Mouse (Mus musculus): ENCODE measurements around the gene Rd3l.
"Not testable (repeated sequence)": the region's sequence is repeated elsewhere in the genome, so short reads cannot be mapped to it uniquely, and the experiment has no call there.

Gene Rd3l

DNA sequence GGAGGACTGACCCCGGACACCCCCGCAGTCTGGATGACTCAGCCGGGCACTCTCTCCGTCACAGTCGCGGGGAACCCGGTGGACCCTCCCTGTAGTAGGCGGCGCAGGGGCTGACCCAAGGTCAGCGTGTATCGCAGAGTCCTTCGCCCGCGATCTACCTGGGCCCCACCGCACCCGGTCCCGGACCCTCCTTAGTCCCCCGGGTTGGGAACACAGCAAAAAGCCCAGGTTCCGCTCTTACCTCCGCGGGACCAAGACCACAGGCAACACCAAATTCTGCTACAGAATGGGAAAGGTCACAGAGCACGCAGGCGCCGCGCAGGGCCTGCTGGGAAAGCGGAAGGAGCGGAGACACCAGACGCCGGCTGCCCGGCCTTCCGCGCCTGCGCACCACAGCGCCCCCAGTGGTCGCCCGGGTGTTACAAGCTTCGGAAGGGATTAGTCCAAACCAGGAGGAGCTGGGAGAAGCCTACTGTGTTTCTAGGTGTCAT lies 14.4 kb downstream of the Rd3l start, which contains the start of gene Atp5mpl:
Atp5mpl (minus strand) TSS at position 295 of the 491 bp plus-strand sequence.
- intact Hi-C loops (cut with DNase I) = no loop called here

GRCm38 (mm10) chr12:111963339-111963738 lies 17.8 kb downstream of the Rd3l start:
- intact Hi-C loops (cut with DNase I) = no loop called here

DNA sequence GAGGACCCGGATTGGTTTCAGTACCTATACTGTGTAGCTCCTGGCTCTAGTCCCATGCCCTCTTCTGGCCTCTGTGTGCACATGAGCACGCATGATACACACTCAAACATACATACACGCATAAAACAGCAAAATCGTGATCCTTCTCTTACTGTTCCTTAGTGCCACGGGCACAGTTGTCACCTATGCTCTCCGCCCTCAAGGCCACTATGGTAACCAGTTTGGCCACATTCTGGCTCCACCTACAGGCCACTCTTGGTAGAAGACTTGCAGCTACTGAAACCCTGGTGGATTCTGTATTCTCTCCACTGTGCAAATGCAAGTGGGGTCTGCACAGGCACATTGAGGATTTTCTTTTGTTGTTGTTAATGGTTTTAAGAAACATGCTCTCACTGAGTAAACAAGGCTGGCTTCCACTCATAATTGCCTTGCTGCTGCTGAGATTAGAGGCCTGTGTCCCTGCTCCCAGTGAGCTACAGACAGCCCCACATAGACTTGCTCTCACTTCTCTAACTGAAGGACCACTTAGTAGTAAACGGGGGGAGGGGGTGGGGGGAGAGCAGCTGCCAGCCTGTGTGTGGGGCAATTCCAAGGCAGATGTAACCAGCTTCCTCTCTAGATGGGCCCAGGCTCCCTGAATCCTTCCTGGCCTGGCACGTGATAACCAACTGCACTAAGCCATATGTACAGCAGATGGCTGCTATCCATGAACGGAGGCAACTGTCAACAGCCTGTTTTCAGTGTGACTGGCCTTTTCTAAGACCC lies 22.8 kb downstream of the Rd3l start:
- intact Hi-C loops (cut with DNase I) = no loop called here

- intact Hi-C loops (cut with DNase I) = no loop called here
Measured at GRCm38 (mm10) chr12:111956173-111956572, 24.9 kb downstream of the Rd3l start.

GRCm38 (mm10) chr12:111951701-111952100 lies 29.4 kb downstream of the Rd3l start:
- intact Hi-C loops (cut with DNase I) = no loop called here

GRCm38 (mm10) chr12:111950486-111950885 lies 30.6 kb downstream of the Rd3l start:
- intact Hi-C loops (cut with DNase I) = no loop called here

DNA sequence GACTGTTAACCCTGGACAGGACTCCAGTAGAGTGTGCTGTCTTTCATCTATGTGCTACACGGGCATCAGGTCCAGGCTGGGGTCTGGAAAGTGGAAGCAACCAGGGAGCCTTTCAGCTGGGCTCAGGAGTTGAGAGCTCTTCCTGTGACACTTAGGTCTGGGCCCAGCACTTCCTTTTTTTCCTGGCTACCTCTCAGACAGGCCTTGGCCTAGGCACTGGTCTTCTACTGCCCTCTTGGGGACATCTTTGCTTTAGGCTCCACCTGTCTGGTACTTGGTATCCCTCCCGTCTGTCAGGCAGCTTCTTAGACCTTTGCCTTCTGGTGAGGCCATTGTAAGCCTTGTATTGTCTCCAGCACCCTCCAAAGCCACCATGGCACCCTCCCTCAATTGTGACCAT lies 34.4 kb downstream of the Rd3l start:
- intact Hi-C loops (cut with DNase I) = loop anchor here (2.0 to 5.0 kb wide), 2 partner anchors 70 to 279 kb away; no protein-coding TSS in a partner anchor

DNA sequence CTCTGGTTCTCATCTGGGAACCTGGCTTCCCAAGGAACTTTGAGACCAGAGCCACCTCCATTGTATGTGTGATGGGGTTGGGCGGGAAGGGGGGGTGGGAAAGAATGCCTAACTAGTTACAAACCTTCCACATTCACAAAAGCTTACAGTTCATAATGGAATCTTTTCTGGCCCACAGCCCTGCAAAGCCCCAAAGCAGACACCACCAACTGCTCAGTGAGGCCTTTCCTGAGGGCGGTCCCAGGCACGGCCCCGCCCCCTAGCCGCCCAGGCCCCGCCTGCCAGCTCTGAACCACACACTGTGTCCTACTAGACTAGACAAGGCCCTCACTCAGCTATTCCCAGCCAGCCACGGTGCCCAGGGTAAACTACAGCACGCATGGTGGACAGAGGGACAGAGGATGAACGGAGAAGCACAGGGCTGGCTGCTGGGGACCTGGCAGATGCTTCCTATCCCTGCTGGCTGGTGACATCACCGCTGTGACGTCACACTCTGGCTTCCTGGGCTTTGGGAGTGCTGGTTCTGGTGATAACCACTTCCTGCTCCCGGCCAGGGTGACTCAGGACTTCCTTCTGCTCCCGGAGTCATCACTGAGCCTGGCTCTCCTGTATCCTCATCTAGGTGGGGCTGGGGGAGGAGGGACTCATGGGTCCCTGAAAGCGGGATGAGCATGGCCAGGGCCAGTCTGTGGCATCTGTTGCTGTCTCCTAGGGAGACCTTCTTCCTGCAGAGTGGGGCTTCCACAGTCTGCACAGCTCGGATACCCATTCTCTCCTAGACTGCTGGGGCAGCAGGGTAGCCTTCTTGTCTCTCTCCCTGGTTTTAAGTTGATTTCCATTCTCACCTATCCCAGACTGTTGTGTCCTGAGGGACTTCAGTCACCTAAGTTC lies 35.1 kb downstream of the Rd3l start:
- intact Hi-C loops (cut with DNase I) = loop anchor here (2.0 to 5.0 kb wide), 2 partner anchors 69 to 279 kb away; no protein-coding TSS in a partner anchor

GRCm38 (mm10) chr12:111945115-111945514 lies 36.0 kb downstream of the Rd3l start:
- intact Hi-C loops (cut with DNase I) = loop anchor here (5.0 kb wide), 1 partner anchor 278 kb away; no protein-coding TSS in a partner anchor

DNA sequence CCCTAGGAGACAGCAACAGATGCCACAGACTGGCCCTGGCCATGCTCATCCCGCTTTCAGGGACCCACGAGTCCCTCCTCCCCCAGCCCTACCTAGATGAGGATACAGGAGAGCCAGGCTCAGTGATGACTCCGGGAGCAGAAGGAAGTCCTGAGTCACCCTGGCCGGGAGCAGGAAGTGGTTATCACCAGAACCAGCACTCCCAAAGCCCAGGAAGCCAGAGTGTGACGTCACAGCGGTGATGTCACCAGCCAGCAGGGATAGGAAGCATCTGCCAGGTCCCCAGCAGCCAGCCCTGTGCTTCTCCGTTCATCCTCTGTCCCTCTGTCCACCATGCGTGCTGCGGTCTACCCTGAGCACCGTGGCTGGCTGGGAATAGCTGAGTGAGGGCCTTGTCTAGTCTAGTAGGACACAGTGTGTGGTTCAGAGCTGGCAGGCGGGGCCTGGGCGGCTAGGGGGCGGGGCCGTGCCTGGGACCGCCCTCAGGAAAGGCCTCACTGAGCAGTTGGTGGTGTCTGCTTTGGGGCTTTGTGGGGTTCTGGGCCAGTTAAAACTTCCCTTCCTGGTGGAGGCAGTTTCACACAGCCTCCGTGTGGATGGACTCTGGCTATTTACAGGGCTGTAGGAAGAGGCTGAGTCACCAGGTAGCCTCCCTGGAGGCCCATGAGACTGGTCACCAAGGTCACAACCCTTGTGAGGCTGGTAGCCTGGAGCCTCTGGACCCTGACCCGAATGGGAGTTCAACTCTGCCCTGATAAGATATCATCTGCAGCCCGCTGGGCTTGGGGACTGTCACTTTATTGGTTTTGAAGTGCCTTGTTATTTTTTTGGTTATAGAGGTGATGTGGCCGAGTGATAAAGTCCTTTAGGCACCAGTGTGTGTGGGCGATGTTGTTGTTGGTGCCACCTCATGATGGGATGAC lies 36.8 kb downstream of the Rd3l start:
- intact Hi-C loops (cut with DNase I) = not testable (repeated sequence)

- intact Hi-C loops (cut with DNase I) = no loop called here
Measured at GRCm38 (mm10) chr12:111943421-111944064, 37.6 kb downstream of the Rd3l start.

DNA sequence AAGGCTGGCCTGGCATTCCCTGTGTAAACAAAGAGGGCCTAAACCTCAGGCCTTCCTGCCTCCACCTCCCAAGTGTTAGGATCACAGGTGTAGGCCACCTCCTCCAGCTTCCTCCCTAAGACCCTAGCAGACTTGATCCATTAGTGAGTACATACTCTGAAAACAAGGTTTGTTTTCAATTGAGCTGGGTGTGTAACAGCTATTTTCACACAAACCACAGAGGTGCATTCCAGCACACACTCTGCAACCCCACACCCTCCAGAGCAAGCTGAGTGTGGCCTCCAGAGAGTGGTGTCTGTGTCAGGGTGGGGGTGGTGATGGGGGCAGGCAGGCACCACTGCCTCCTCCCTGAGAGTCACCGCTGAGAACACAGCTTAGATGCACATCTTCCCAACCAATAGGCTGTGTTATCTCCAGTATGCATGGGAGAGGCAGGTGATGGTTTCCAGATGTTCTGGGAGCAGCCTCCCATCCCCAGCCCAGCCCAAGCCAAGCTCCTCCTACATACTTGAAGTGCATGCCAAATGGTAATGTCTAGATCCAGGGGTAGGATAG lies 42.4 kb downstream of the Rd3l start:
- intact Hi-C loops (cut with DNase I) = no loop called here

GRCm38 (mm10) chr12:111936706-111937550 lies 44.2 kb downstream of the Rd3l start:
- intact Hi-C loops (cut with DNase I) = no loop called here

DNA sequence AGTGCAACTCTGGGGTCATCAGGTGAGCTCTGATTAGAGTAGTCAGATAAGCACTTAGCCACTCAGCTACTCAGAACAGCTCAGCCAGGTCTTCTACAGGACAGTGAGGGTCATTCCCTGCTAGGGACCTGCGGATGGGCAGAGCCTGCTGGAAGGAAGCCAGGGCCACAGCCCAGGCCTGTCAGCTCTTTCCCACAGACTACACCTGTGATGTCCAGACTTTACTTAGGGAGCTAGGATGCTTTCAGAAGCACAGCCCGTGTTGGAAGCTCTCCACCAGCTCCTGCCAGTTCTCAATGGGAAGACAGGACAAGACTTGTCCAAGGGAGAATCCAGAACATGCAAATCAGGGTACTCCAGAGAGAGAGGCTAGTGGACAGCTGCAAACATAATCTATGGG lies 47.1 kb downstream of the Rd3l start:
- intact Hi-C loops (cut with DNase I) = no loop called here

GRCm38 (mm10) chr12:111933032-111933704 lies 47.9 kb downstream of the Rd3l start:
- intact Hi-C loops (cut with DNase I) = no loop called here

GRCm38 (mm10) chr12:111932513-111932912 lies 48.6 kb downstream of the Rd3l start:
- intact Hi-C loops (cut with DNase I) = no loop called here

DNA sequence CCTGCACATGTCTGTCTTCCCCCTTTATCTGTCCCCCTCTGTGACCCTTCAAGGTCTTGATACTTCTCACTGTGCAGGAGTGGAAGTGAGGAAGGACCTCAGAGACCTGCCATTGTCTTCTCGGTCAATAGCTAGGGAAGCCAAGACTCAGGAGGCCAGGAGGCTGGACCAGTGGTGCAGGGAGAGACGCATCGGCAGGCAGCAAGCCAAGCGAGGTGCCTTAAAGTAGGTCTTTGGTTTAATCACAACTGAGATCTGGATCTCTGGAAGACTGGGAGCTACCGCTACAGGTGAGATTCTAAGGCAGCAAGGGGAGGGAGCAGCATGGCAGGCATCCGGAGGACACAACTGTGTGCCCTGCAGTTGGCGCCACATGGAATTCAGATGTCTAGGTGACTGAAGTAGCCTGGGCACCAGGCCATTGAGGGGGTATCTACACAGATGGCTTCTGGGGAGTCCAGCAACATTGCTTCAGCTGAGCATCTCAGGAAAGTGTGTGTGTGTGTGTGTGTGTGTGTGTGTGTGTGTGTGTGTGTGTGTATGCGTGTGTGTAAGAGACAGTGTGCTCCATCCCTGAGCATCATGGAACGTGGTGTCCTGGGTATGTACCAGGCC lies 49.6 kb downstream of the Rd3l start:
- intact Hi-C loops (cut with DNase I) = no loop called here

Data from adrenal gland (tissue).